ENCODE assay signal across 21 mouse cellular contexts in genomic region chr9:7270071-7270470, GRCm38 (mm10). TPM values are rescaled to one million over a fixed set of nuclear protein-coding genes. Genes with fewer than 3 reads are reported as not detected.
A peak's percentile ranks its signal among the peaks of the same experiment; 100 is the strongest.
DNase-seq lines count a peak whose midpoint lies in the region; ATAC-seq lines count a peak whose summit lies in the region.
"Had no signal": no experiment of that assay in that cellular context is flagged by ENCODE, and none has a peak within 500 bp of the region (broad histone marks: within the 10 kb centered on the region; RNA-seq: fewer than 3 reads in every experiment).

No protein-coding gene starts in this region.

- no peak overlapping the region for H3K27ac ChIP-seq in forebrain, embryonic 16.5 days (ENCODE audit: low read length)
- no peak overlapping the region for H3K27ac ChIP-seq in forebrain, embryonic 11.5 days (ENCODE audit: low read depth, low read length)
- H3K27ac ChIP-seq in heart, embryonic 15.5 days, result no peak overlapping the region
- H3K27ac ChIP-seq: gastrocnemius, adult 2 months; hindbrain, embryonic 14.5 days had no signal

- no peaks in the 10 kb centered on the region for H3K36me3 ChIP-seq in forebrain, embryonic 16.5 days (ENCODE audit: control insufficient read depth, insufficient read depth)
- no peaks in the 10 kb centered on the region for H3K36me3 ChIP-seq in forebrain, embryonic 11.5 days (ENCODE audit: control insufficient read depth, insufficient read depth, low read length)
- no peaks in the 10 kb centered on the region for H3K36me3 ChIP-seq in heart, embryonic 15.5 days

- H3K4me1 ChIP-seq in forebrain, embryonic 16.5 days (replicated peaks; ENCODE audit: control insufficient read depth, insufficient read depth, low read length), result no peaks in the 10 kb centered on the region
- no peaks in the 10 kb centered on the region for H3K4me1 ChIP-seq in forebrain, embryonic 11.5 days (replicated peaks; ENCODE audit: control insufficient read depth, insufficient read depth, low read length)
- H3K4me1 ChIP-seq in heart, embryonic 15.5 days (replicated peaks), result no peaks in the 10 kb centered on the region

- no peak for DNase-seq in forebrain, embryonic 11.5 days (ENCODE audit: low spot score)
- peak; percentile 6 for DNase-seq in brain, adult 2 months (ENCODE audit: low read depth, low spot score)
- peak; percentile 64 for DNase-seq in lung, postnatal 36 days
- no peak for DNase-seq in right cerebral cortex, postnatal 4 days
- DNase-seq in urinary bladder, postnatal 10 days (ENCODE audit: low spot score), result no peak
- DNase-seq in adrenal gland, postnatal 36 days, result no peak
- DNase-seq: adrenal gland, adult 2 months; cerebellum, adult 11-12 months; gastrocnemius, adult 2 months; kidney, adult 11 months; kidney, postnatal 4 days; right cerebral cortex, adult 18-20 months; thymus, postnatal 14 days had no signal

- peak; percentile 72 for ATAC-seq in forebrain, embryonic 16.5 days
- ATAC-seq in forebrain, embryonic 11.5 days (replicated peaks; ENCODE audit: low FRiP score), result no peak
- ATAC-seq in heart, embryonic 15.5 days (replicated peaks; ENCODE audit: insufficient number of reproducible peaks, insufficient read depth, low FRiP score, low read depth), result peak; percentile 86
- ATAC-seq: CD4-positive, CD25-positive, alpha-beta regulatory T cell, adult 4 months; midbrain, embryonic 16.5 days; Patski had no signal

- WGBS in forebrain, embryonic 16.5 days, result 58% methylated on average over 3 of the region's 3 CpGs
- WGBS in forebrain, embryonic 11.5 days, result 78% methylated on average over 3 of the region's 3 CpGs
- WGBS in heart, embryonic 15.5 days, result 11% methylated on average over 3 of the region's 3 CpGs

- H3K27me3 ChIP-seq in forebrain, embryonic 16.5 days (replicated peaks; ENCODE audit: control insufficient read depth, insufficient read depth, low read length), result no peaks in the 10 kb centered on the region
- H3K27me3 ChIP-seq in forebrain, embryonic 11.5 days (ENCODE audit: control insufficient read depth, insufficient read depth, low read length), result no peaks in the 10 kb centered on the region
- peaks cover 7% of the 10 kb centered on the region for H3K27me3 ChIP-seq in heart, embryonic 15.5 days
- H3K27me3 ChIP-seq: Patski had no signal

- no peak overlapping the region for H3K4me2 ChIP-seq in forebrain, embryonic 16.5 days (ENCODE audit: low read length)
- no peak overlapping the region for H3K4me2 ChIP-seq in forebrain, embryonic 11.5 days (ENCODE audit: low read depth, low read length, severe bottlenecking)
- H3K4me2 ChIP-seq in heart, embryonic 15.5 days, result no peak overlapping the region
- H3K4me2 ChIP-seq: hindbrain, embryonic 14.5 days had no signal

- no peak overlapping the region for H3K4me3 ChIP-seq in forebrain, embryonic 16.5 days (replicated peaks; ENCODE audit: low read length)
- no peak overlapping the region for H3K4me3 ChIP-seq in forebrain, embryonic 11.5 days (ENCODE audit: low read depth, low read length)
- no peak overlapping the region for H3K4me3 ChIP-seq in heart, embryonic 15.5 days
- H3K4me3 ChIP-seq: erythroblast, embryonic 14.5 days; gastrocnemius, adult 2 months had no signal

- H3K9ac ChIP-seq in forebrain, embryonic 16.5 days (replicated peaks; ENCODE audit: low read depth, low read length), result no peak overlapping the region
- no peak overlapping the region for H3K9ac ChIP-seq in forebrain, embryonic 11.5 days (ENCODE audit: low read length)
- H3K9ac ChIP-seq in heart, embryonic 15.5 days, result no peak overlapping the region
- H3K9ac ChIP-seq: hindbrain, embryonic 14.5 days had no signal

- H3K9me3 ChIP-seq in forebrain, embryonic 16.5 days (ENCODE audit: control insufficient read depth, low read length), result no peaks in the 10 kb centered on the region
- no peaks in the 10 kb centered on the region for H3K9me3 ChIP-seq in forebrain, embryonic 11.5 days (ENCODE audit: control insufficient read depth, low read length)
- H3K9me3 ChIP-seq in heart, embryonic 15.5 days (replicated peaks), result no peaks in the 10 kb centered on the region

RNA-seq across cellular contexts. Expression of gene Mmp13, which starts 2.2 kb away (rescaled TPM):
- polyA plus RNA-seq in forebrain, embryonic 16.5 days (2015; fragmentation: Nextera tagmentation; extraction: Ambion mirVana), result 0.32 TPM in 1 of 2 replicates, not detected in the other
- not detected in 2 replicates for polyA plus RNA-seq in forebrain, embryonic 11.5 days (2014; fragmentation: Nextera tagmentation; extraction: Ambion mirVana)
- 0.19 and 0.46 TPM in 2 replicates for polyA plus RNA-seq in heart, embryonic 15.5 days (2015; fragmentation: Nextera tagmentation; extraction: Ambion mirVana)
- 1 to 10 TPM in 1 of 2 experiments, under 1 TPM in 1; 0.63 to 1.1 TPM for total RNA-seq in adrenal gland, postnatal 36 days (2021)
- total RNA-seq: gastrocnemius, adult 2 months had no signal
- polyA plus RNA-seq: CD4-positive, CD25-positive, alpha-beta regulatory T cell, adult 4 months; erythroblast, embryonic 14.5 days; hindbrain, embryonic 14.5 days; neural tube, embryonic 14.5 days had no signal

Comparison
In these comparisons a context has a peak if more than half of its experiments do, and no peak if none do; other contexts are left out.
1. DNase-seq: peak in brain, adult 2 months (single experiment) and lung, postnatal 36 days (single experiment); none in forebrain, embryonic 11.5 days (single experiment), right cerebral cortex, postnatal 4 days (single experiment), urinary bladder, postnatal 10 days (single experiment) and adrenal gland, postnatal 36 days (0 of 2).